In the genomic region with DNA sequence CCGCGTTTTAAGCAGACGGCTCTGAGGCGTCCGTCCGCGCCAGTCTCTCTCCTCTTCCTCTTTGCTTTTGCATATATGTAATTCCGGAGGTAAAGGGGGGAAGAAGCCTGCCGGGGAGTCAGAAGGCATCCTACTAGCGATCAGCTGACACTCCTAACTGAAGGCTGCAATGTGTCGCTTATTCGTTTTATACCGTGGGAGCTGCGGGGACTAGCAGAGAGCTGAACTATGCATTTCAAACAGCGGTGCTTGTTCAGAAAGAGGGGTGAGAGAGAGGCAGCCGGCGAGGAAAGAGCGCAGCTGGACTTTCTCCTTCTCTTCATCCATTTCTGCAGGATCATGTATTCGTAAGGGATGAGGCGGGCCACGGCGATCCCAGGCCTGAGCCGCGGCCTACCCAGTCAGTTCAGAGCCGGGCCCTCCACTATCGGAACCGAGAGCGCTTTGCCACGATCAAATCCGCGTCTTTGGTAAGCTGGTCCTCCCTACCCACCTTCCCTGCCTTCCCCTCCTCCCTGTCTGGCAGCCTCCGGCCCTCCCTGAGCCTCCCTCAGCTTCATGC, we compare ENCODE assay signal across 8 mouse cellular contexts. TPM values are rescaled to one million over a fixed set of nuclear protein-coding genes. Genes with fewer than 3 reads are reported as not detected.
A peak's percentile ranks its signal among the peaks of the same experiment; 100 is the strongest.
DNase-seq lines count a peak whose midpoint lies in the region; ATAC-seq lines count a peak whose summit lies in the region.

No protein-coding gene starts in this region.

- peaks cover 17% of the 10 kb centered on the region; the same call in 1 of the 2 replicates for H3K4me1 ChIP-seq in lung, embryonic 15.5 days
- peaks cover 17% of the 10 kb centered on the region for H3K4me1 ChIP-seq in heart, embryonic 15.5 days (replicated peaks)
- H3K4me1 ChIP-seq in midbrain, embryonic 15.5 days = peaks cover 31% of the 10 kb centered on the region

- DNase-seq in lung, adult 18-20 months = no peak
- DNase-seq in embryo, embryonic 11.5 days (ENCODE audit: low read depth, low spot score) = peak; percentile 9
- peak; percentile 60 to 65 for DNase-seq in layer of hippocampus, postnatal 14 days (ENCODE audit: low spot score in 2 of 2)
- DNase-seq in yolk sac, embryonic 10.5 days (ENCODE audit: low spot score) = no peak
- no peak for DNase-seq in adrenal gland, adult 18-20 months (ENCODE audit: low spot score in 2 of 2)

- H3K27me3 ChIP-seq in lung, embryonic 15.5 days = no peaks in the 10 kb centered on the region
- no peaks in the 10 kb centered on the region for H3K27me3 ChIP-seq in heart, embryonic 15.5 days
- H3K27me3 ChIP-seq in midbrain, embryonic 15.5 days (replicated peaks) = no peaks in the 10 kb centered on the region

- peak overlapping the region; percentile 60 for H3K4me2 ChIP-seq in lung, embryonic 15.5 days
- H3K4me2 ChIP-seq in heart, embryonic 15.5 days = peak overlapping the region; percentile 79
- peak overlapping the region; percentile 77 for H3K4me2 ChIP-seq in midbrain, embryonic 15.5 days

- 0 out of 2 replicates have a peak overlapping the region, but pooled peaks have one; percentile 14 for H3K9ac ChIP-seq in lung, embryonic 15.5 days
- peak overlapping the region; percentile 58 for H3K9ac ChIP-seq in heart, embryonic 15.5 days
- H3K9ac ChIP-seq in midbrain, embryonic 15.5 days = peak overlapping the region; percentile 72

- peak overlapping the region; percentile 15 for H3K27ac ChIP-seq in lung, embryonic 15.5 days
- H3K27ac ChIP-seq in heart, embryonic 15.5 days = peak overlapping the region; percentile 45
- peak overlapping the region; percentile 94 for H3K27ac ChIP-seq in midbrain, embryonic 15.5 days

- no peaks in the 10 kb centered on the region for H3K9me3 ChIP-seq in lung, embryonic 15.5 days
- H3K9me3 ChIP-seq in heart, embryonic 15.5 days (replicated peaks) = no peaks in the 10 kb centered on the region
- H3K9me3 ChIP-seq in midbrain, embryonic 15.5 days = no peaks in the 10 kb centered on the region

- WGBS in lung, embryonic 15.5 days = 5% methylated on average over 32 of the region's 32 CpGs
- 6% methylated on average over 32 of the region's 32 CpGs for WGBS in heart, embryonic 15.5 days
- WGBS in midbrain, embryonic 15.5 days = 2% methylated on average over 32 of the region's 32 CpGs

- no peak; the same call in 1 of the 2 replicates for ATAC-seq in lung, embryonic 15.5 days (ENCODE audit: borderline replicate concordance, extremely low read depth, low FRiP score, low TSS enrichment)
- ATAC-seq in heart, embryonic 15.5 days (replicated peaks; ENCODE audit: insufficient number of reproducible peaks, insufficient read depth, low FRiP score, low read depth) = no peak
- ATAC-seq in midbrain, embryonic 15.5 days (replicated peaks) = peak; percentile 57

- peak overlapping the region; percentile 39 for H3K4me3 ChIP-seq in lung, embryonic 15.5 days
- peak overlapping the region; percentile 52 for H3K4me3 ChIP-seq in heart, embryonic 15.5 days
- H3K4me3 ChIP-seq in midbrain, embryonic 15.5 days = peak overlapping the region; percentile 57

- no peaks in the 10 kb centered on the region for H3K36me3 ChIP-seq in lung, embryonic 15.5 days
- H3K36me3 ChIP-seq in heart, embryonic 15.5 days = no peaks in the 10 kb centered on the region
- H3K36me3 ChIP-seq in midbrain, embryonic 15.5 days (replicated peaks) = no peaks in the 10 kb centered on the region

RNA-seq across cellular contexts. Expression of a gene that starts 46.6 kb away (rescaled TPM):
- polyA plus RNA-seq in lung, embryonic 15.5 days (2015; fragmentation: Nextera tagmentation; extraction: Ambion mirVana) = 726 and 749 TPM in 2 replicates
- 543 and 632 TPM in 2 replicates for polyA plus RNA-seq in heart, embryonic 15.5 days (2015; fragmentation: Nextera tagmentation; extraction: Ambion mirVana)
- 100 to 1,000 TPM; 762 to 788 TPM for total RNA-seq in layer of hippocampus, postnatal 14 days (2021)
- 1,104 and 1,156 TPM in 2 replicates for polyA plus RNA-seq in midbrain, embryonic 15.5 days (2015; fragmentation: Nextera tagmentation; extraction: Ambion mirVana)
- 1,000 to 10,000 TPM; 1,102 to 1,483 TPM for total RNA-seq in adrenal gland, adult 18-20 months (2021)

Comparison
In these comparisons a context has a peak if more than half of its experiments do, and no peak if none do; other contexts are left out.
1. H3K27ac ChIP-seq: peak in every context shown above with its lines; median percentile 94 in midbrain, embryonic 15.5 days; 45 in heart, embryonic 15.5 days; 15 in lung, embryonic 15.5 days.
2. H3K9ac ChIP-seq: peak in every context shown above with its lines; median percentile 72 in midbrain, embryonic 15.5 days; 58 in heart, embryonic 15.5 days; 14 in lung, embryonic 15.5 days.
3. DNase-seq: peak in embryo, embryonic 11.5 days (single experiment) and layer of hippocampus, postnatal 14 days (2 of 2); none in lung, adult 18-20 months (0 of 2), yolk sac, embryonic 10.5 days (single experiment) and adrenal gland, adult 18-20 months (0 of 2).
4. Peak in every context shown above with its lines, with median percentiles within 50 percentile points of each other: H3K4me2 ChIP-seq and H3K4me3 ChIP-seq.